Mouse (Mus musculus) heart, postnatal 14 days (tissue): ENCODE results near the gene Vps8. TPM values are rescaled to one million over a fixed set of nuclear protein-coding genes. Genes with fewer than 3 reads are reported as not detected.

Experiments used
- DNase-seq, 2 experiments: peaks; one replicate each; pipeline ENCODE4 v3.0.0; 2021 to 2022
- intact Hi-C: fragments of 180-260 bp; cut with DNase I; formaldehyde crosslinking; loops from one replicate; pipeline ENCODE4 v1.15.1; 2025
- total RNA-seq, 2 experiments: library from RNA; stranded (reverse); gene quantifications; 2 replicates each; pipeline ENCODE4 v1.2.3; 2021

Vps8 gene
- total RNA-seq, 2 experiments from 2014 or later, result 17.5 to 18.9 TPM

GRCm38 (mm10) chr16:21607021-21607650 lies 184.2 kb downstream of the Vps8 start:
- DNase-seq, result no peak
- intact Hi-C loops, result no loop called here

- DNase-seq, result no peak
- intact Hi-C loops, result no loop called here
These were observed 184.7 kb downstream of the Vps8 start for GRCm38 (mm10) chr16:21607651-21608040.

DNA sequence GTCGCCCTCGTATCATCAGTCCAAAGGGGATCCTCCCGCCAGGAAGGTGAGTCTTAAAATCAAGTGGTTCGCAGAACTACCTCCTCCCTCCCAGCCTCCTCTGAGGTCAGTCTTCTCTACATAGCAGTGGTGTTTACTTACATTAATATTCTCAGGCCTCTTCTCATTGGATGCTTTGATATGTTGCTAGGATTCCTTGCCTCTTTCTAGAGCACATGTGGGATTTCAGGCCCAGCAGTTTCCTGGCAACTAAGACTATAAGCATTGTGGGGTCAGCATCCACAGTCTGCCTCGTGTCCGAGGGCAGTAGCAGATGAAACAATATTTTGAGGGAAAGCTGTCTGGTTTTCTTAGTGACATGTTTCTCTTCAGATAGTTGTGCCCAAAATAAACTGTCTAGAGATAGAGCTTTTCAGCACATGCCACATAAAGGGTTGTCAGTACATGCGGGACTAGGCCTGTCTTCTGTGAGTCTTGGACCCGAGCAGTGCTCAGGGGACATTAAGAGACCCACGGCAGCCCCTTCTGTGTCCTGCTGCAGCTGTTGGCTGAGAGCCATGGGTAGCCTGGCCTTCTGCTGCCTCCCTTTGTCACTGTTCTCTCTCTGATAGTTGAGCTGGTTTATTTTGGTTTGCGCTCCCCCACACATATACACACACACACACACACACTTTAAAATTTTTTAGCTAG lies 185.4 kb downstream of the Vps8 start:
- intact Hi-C loops, result no loop called here
- peak in 1 of 2 experiments; percentile 20 for DNase-seq

- intact Hi-C loops, result loop anchor here (5.0 kb wide), 1 partner anchor 118 kb away; no protein-coding TSS in a partner anchor
- no peak for DNase-seq
These were observed 187.6 kb downstream of the Vps8 start for GRCm38 (mm10) chr16:21610473-21610872.

GRCm38 (mm10) chr16:21615802-21616201 lies 192.9 kb downstream of the Vps8 start:
- peak in 1 of 2 experiments; percentile 54 for DNase-seq

GRCm38 (mm10) chr16:21620630-21621029 lies 197.7 kb downstream of the Vps8 start:
- intact Hi-C loops, result no loop called here
- no peak for DNase-seq

More at GRCm38 (mm10) chr16:21615802-21616201, 192.9 kb downstream of the Vps8 start:
- intact Hi-C loops, result loop anchor here (1.0 kb wide), 1 partner anchor 111 kb away; no protein-coding TSS in a partner anchor

GRCm38 (mm10) chr16:21625784-21626634 lies 203.1 kb downstream of the Vps8 start:
- DNase-seq, result no peak
- intact Hi-C loops, result no loop called here

GRCm38 (mm10) chr16:21627248-21627647 lies 204.3 kb downstream of the Vps8 start:
- intact Hi-C loops, result no loop called here
- DNase-seq, result no peak

- no peak for DNase-seq
- intact Hi-C loops, result no loop called here
These were observed 205.2 kb downstream of the Vps8 start for GRCm38 (mm10) chr16:21628061-21628591.

- DNase-seq, result no peak
- intact Hi-C loops, result no loop called here
These were observed 207.7 kb downstream of the Vps8 start for GRCm38 (mm10) chr16:21630614-21631013.

- intact Hi-C loops, result no loop called here
- DNase-seq, result no peak
These were observed 208.9 kb downstream of the Vps8 start for GRCm38 (mm10) chr16:21631815-21632222.

DNA sequence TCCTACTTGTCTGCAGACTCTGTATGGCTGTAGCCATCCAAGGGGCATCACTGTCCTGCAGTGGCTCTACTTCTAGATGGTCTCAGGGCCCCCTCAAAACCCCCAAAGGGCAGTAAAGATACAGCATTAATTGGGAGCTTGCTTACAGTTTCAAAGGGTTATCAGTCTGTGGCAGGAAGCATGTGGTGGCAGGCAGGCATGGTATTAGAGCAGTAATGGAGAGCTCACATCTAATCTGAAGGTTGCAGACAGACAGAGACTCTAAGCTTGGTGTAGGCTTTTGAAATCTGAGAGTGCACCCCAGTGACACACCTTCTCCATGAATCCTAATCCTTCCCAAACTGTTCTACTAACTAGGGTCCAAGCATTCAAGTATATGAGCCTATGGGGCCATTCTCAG lies 211.5 kb downstream of the Vps8 start:
- DNase-seq, result no peak
- intact Hi-C loops, result no loop called here

DNA sequence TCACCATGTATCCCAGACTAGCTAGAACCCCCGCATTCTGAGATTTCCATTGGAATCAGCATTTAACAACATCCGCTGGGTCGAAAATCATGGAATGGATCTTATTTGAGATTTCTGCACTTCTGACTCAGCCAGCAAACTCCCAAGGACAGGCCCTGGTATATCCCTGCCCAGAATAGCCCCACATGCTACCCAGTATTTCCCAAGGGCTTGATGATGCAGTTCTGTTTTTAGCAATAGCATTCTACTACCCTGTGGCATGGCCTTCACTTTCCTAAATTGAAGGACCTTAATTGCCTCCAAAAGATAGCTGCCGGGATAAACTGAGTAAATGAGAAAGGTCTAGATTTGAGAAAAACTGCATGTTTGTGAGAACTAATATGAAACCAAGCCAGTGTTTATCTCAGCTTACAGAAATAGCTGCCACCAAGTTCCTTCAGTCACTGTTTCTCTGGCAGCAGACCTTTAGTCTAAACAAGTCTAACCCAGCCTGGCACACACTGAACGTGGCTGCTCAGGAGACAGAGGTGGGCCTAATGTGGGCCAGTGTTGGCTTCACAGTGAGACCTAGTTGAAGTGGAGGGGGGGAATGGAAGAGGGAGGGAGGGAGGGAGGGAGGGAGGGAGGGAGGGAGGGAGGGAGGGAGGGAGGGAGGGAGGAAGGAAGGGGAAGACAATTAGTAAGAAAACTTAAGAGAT lies 213.4 kb downstream of the Vps8 start:
- DNase-seq, result no peak
- intact Hi-C loops, result no loop called here

DNA sequence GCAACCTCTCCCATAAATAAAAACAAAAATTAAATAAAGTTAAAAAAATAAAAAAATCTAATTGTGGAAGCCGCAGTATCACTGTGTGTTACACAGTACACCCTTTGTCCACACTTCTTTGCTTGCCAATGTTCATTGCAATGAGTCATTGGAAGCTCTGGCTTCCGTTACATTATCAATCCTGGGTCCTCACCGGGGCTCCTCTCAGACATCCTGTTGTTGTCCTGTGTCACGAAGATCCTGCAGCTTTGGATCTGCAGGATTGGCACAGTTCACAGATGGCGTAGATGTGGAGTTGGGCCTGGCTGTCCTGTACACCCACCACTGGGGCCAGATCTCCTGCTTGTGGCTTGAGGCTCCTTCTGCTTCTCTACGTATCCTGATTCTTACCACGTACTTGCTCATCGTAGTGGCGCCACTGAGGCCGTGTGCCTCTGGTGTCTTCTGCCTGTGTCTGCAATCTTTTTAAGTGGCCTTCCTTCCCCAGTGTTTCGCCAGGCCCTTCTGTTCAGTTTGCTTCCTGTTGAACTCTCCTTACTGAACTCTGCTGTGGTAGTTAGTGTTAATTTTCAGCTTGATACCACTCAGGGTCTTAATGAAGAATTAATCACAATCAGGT lies 214.4 kb downstream of the Vps8 start:
- no peak for DNase-seq
- intact Hi-C loops, result no loop called here

DNA sequence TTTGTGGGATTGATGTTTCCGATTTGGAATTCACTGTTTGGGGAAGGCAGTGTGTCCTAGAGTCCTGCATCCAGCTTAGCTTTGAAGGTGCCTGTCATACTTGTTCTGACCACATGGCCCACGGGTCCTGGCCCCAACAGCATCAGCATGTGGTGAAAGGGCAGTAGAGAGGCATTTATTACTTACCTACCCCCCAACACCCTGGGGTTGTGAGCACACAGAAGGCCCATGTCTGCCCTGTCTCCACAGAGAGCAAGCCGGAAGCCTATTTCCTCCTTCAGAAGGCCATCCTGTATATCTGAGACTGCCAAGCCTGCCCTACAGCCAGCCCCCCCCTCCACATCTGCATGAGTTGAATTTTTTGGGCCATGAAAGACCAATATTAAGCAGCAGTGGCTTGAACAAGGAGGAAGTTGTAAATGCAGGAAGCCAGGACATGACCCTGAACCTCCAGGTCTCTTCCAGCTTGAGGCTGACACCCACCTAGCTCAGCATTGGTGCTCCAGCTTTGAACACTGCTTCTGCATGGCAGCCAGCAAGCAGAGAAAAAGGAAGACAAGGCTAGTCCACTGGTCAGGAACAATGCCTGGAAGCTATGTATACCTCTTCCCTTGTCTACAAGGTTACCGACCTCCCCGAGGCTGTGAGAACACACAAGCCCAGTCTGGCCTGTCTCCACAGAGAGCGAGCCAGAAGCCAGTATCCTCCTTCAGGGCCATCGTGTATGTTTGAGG lies 218.0 kb downstream of the Vps8 start:
- intact Hi-C loops, result loop anchor here (5.0 kb wide), 1 partner anchor 51 kb away; the partner anchor contains the start of gene 2510009E07Rik
- DNase-seq, result no peak

GRCm38 (mm10) chr16:21641944-21642343 lies 219.0 kb downstream of the Vps8 start:
- peak; percentile 14 to 34 for DNase-seq
- intact Hi-C loops, result loop anchor here (5.0 kb wide), 1 partner anchor 50 kb away; the partner anchor contains the start of gene 2510009E07Rik

- intact Hi-C loops, result loop anchor here (5.0 kb wide), 1 partner anchor 49 kb away; the partner anchor contains the start of gene 2510009E07Rik
- peak; percentile 35 to 44 for DNase-seq
These were observed 220.0 kb downstream of the Vps8 start for GRCm38 (mm10) chr16:21642906-21643305.

DNA sequence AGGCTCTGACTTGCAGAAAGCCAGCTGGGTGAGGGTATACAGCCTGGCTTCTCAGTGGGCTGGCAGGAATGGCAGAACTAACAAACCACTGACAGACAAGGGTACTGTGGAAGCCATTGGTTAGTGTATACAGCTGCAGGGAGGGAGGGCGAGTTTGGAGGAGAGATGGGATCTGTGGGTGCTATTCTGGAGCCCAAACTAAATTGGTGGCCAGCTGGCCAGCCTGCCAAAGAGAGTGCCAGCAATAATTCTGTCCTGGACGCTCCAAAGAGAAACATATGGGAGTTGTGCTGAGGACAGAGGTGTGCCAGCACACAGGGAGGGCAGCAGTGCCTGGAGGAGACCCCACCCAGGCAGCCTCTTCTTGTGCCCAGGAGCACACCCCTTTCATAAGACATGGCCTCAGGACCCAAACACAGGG lies 220.7 kb downstream of the Vps8 start:
- peak in 1 of 2 experiments; percentile 9 for DNase-seq
- intact Hi-C loops, result loop anchor here (5.0 kb wide), 1 partner anchor 49 kb away; the partner anchor contains the start of gene 2510009E07Rik
